Mouse (Mus musculus) stomach, embryonic 16.5 days (tissue): ENCODE measurements around the gene Mdga2. TPM values are rescaled to one million over a fixed set of nuclear protein-coding genes. Genes with fewer than 3 reads are reported as not detected.
A peak's percentile ranks its signal among the peaks of the same experiment; 100 is the strongest.

Source experiments
- ATAC-seq: fragments of 200-750 bp; cut with Nextera tagmentation; 2 replicates; pipeline ENCODE4 v1.8.0; 2017; ENCODE audit warnings: moderate number of reproducible peaks, moderate TSS enrichment; ENCODE audit not compliant: insufficient read depth, low FRiP score
- H3K27ac ChIP-seq: fragments of 300-500 bp; sonication (generic); 2 replicates; pipeline ENCODE4 v1.5.1; 2014; ENCODE audit warnings: low read length
- H3K27me3 ChIP-seq: fragments of 300-500 bp; sonication (generic); 2 replicates; pipeline ENCODE4 v1.6.1; 2014; ENCODE audit warnings: low read length, control low read depth, mixed read lengths; ENCODE audit not compliant: control insufficient read depth, insufficient read depth
- H3K36me3 ChIP-seq: fragments of 300-500 bp; sonication (generic); 2 replicates; pipeline ENCODE4 v1.6.1; 2014; ENCODE audit warnings: low read length; ENCODE audit not compliant: control insufficient read depth, insufficient read depth
- H3K4me1 ChIP-seq: fragments of 300-500 bp; sonication (generic); 2 replicates; pipeline ENCODE4 v1.6.1; 2014; ENCODE audit warnings: low read length, control low read depth, mixed read lengths; ENCODE audit not compliant: control insufficient read depth, insufficient read depth
- H3K4me2 ChIP-seq: fragments of 300-500 bp; sonication (generic); 2 replicates; pipeline ENCODE4 v1.6.1; 2014; ENCODE audit warnings: low read depth, low read length, mixed read lengths
- H3K4me3 ChIP-seq: fragments of 300-500 bp; sonication (generic); replicated peaks from 2 replicates; pipeline ENCODE4 v1.5.1; 2014; ENCODE audit warnings: mild to moderate bottlenecking, low read length
- H3K9ac ChIP-seq: fragments of 300-500 bp; sonication (generic); 2 replicates; pipeline ENCODE4 v1.6.1; 2014; ENCODE audit warnings: low read length
- H3K9me3 ChIP-seq: fragments of 300-500 bp; sonication (generic); replicated peaks from 2 replicates; pipeline ENCODE4 v1.6.1; 2016; ENCODE audit warnings: low read length, control low read depth; ENCODE audit not compliant: control insufficient read depth
- WGBS: fragments of 180-500 bp; shearing (Covaris S2); extraction: QIAGEN DNeasy Blood & Tissue Kit; methylation state at CpG from one replicate; pipeline ENCODE4 v1.1.7; 2014; 5-methylcytosine and 5-hydroxymethylcytosine counted together
- polyA plus RNA-seq: library from polyadenylated mRNA; unstranded; fragments of >200 nt; fragmentation: Nextera tagmentation; extraction: Ambion mirVana; gene quantifications from 2 replicates; pipeline ENCODE4 v1.2.1, GENCODE M21; 2015

The Mdga2 gene
- polyA plus RNA-seq: 1.2 and 1.3 TPM in 2 replicates

DNA sequence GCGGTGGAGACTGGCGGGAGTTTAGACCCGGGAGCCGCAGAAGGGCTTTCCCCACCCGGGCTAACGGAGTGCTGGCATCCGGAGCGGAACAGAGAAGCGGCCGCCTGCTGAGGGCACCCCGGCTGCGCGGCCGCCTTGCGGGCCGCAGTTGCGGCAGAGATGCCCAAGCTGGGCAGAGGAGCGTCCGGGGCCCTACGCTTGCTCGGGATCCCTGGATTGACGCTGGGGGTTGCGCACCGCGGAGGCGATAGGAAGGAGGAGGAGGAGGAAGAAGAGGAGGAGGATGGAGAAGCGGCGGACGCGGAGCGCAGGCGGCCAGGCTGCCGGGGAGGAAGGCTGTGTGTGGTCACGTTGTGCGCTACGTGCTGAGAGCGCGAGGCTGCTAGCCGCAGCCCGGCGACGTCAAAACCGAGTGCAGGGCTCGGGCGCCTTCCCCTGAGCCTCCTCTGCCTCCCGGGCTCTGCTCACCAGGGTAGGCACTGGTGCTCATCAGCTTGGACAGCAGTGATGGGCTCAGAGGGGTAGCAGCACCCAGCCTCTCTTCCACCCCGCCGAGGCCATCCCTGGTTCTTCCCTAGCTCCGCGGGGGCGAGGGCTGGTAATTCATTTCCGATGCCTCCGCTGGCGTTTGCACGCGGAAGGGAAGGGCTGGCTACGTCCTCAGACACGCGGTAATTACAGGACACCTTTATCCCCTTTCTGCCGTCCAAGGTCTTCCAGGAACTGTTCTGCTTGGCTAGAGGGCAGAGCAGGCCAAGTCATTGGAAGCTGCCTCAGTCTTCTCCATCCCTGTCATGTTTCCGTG, at the start of gene Mdga2:
Mdga2 (minus strand) TSS at position 329 of the 805 bp plus-strand sequence.
- no peaks in the 10 kb centered on the region for H3K9me3 ChIP-seq
- H3K4me3 ChIP-seq: peak within 1 kb of the TSS; percentile 61
- peaks cover 22% of the 10 kb centered on the region for H3K27me3 ChIP-seq
- peak within 1 kb of the TSS; percentile 99 for H3K4me2 ChIP-seq
- peak within 1 kb of the TSS; percentile 65 for H3K9ac ChIP-seq
- no peaks in the 10 kb centered on the region for H3K36me3 ChIP-seq
- under 1% methylated on average over 61 of the region's 61 CpGs for WGBS
- no peak within 1 kb of the TSS for H3K27ac ChIP-seq
- peak; percentile 59; the same call in 1 of the 2 replicates for ATAC-seq
- peaks cover 6% of the 10 kb centered on the region; the same call in 1 of the 2 replicates for H3K4me1 ChIP-seq

DNA sequence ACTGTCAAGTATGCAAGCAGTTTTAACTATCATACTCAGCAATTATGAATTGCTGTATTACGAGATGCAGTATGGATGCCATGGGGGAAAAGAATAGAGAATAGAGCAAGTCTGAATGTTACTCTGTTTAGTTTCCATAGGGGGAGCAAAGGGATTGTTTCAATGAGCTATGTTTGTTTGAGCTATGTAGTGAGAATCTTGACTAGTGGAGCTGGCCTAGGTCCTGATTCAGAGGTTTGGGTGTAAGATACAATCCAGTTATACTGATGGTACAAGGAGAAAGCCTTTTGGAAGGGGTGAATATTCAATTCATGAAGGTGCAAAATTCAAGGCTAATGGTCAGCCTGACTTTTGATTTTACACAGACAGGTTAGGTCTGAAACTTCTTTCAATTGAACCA, 45.1 kb upstream of the Mdga2 start:
- ATAC-seq: no peak
- WGBS: 74% methylated on average over 1 of the region's 1 CpGs
- Histone ChIP-seq H3K9me3 (no peaks in the 10 kb centered on the region), H3K27ac (no peak overlapping the region), H3K9ac (no peak overlapping the region), H3K27me3 (no peaks in the 10 kb centered on the region), H3K36me3 (no peaks in the 10 kb centered on the region), H3K4me1 (no peaks in the 10 kb centered on the region), H3K4me2 (no peak overlapping the region), H3K4me3 (no peak overlapping the region)

GRCm38 (mm10) chr12:67223530-67223929, 1.2 kb upstream of the Mdga2 start:
- Histone ChIP-seq H3K27ac (no peak overlapping the region), H3K9ac (no peak overlapping the region), H3K36me3 (no peaks in the 10 kb centered on the region), H3K4me1 (peaks cover 6% of the 10 kb centered on the region; the same call in 1 of the 2 replicates), H3K4me2 (no peak overlapping the region), H3K27me3 (peaks cover 22% of the 10 kb centered on the region), H3K4me3 (no peak overlapping the region), H3K9me3 (no peaks in the 10 kb centered on the region)
- WGBS: 53% methylated on average over 1 of the region's 1 CpGs
- ATAC-seq: no peak

DNA sequence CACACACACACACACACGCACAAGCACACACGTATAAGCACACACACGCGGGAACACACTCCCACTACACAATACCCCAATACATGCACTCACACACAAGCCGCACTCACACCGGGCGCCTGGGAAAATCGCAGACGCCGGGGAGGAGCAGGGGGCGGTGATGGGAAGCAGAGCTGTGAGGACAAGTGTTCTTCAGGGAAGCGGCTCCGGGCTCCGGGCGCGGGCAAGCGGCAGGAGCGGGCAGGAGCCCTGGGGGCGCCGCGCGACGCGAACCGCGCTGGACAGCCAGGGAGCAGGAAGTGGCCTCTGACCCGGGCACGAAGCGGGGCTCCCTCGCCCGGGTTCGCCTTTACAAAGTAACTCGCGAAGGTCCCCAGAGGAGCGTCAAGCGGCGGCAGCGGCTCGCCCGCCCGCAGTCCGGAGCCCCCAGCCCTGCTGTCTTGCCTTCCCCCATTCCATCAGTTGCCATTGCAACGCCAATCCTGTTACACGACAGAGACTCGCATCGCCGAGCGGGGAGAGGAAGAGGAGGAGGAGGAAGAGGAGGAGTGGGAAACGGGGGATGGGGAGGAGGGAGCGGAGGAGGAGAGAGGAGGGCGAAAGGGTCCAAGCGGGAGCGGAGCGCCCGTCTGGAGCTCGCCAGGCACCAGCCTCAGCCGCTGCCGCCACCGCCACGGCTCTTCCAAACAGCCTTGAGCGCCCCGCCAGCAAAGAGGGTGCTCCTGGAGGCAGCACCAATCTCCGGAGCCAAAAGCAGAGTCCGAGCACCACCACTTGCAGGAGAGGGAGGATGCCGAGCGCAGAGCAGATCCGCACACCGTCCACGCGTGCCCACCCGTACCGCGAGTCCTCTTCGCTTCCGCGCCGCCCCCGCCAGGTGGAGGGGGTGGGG, 774 bp downstream of the Mdga2 start:
- H3K4me2 ChIP-seq: peak overlapping the region; percentile 99
- no peaks in the 10 kb centered on the region for H3K36me3 ChIP-seq
- peaks cover 6% of the 10 kb centered on the region; the same call in 1 of the 2 replicates for H3K4me1 ChIP-seq
- peaks cover 22% of the 10 kb centered on the region for H3K27me3 ChIP-seq
- H3K27ac ChIP-seq: no peak overlapping the region
- under 1% methylated on average over 64 of the region's 78 CpGs for WGBS
- no peaks in the 10 kb centered on the region for H3K9me3 ChIP-seq
- H3K4me3 ChIP-seq: peak overlapping the region; percentile 61
- peak; percentile 63 for ATAC-seq
- H3K9ac ChIP-seq: peak overlapping the region; percentile 65

GRCm38 (mm10) chr12:67220641-67221231, 1.6 kb downstream of the Mdga2 start:
- Histone ChIP-seq H3K27me3 (peaks cover 22% of the 10 kb centered on the region), H3K9me3 (no peaks in the 10 kb centered on the region), H3K4me2 (peak overlapping the region; percentile 99), H3K9ac (peak overlapping the region; percentile 46), H3K4me1 (peaks cover 6% of the 10 kb centered on the region; the same call in 1 of the 2 replicates), H3K4me3 (peak overlapping the region; percentile 61), H3K36me3 (no peaks in the 10 kb centered on the region), H3K27ac (no peak overlapping the region)
- ATAC-seq: peak; percentile 26; the same call in 1 of the 2 replicates
- under 1% methylated on average over 43 of the region's 43 CpGs for whole genome bisulfite sequencing

- Histone ChIP-seq H3K4me2 (peak overlapping the region; percentile 99), H3K9me3 (no peaks in the 10 kb centered on the region), H3K27me3 (peaks cover 22% of the 10 kb centered on the region), H3K9ac (no peak overlapping the region), H3K27ac (no peak overlapping the region), H3K4me1 (peaks cover 6% of the 10 kb centered on the region; the same call in 1 of the 2 replicates), H3K36me3 (no peaks in the 10 kb centered on the region), H3K4me3 (peak overlapping the region; percentile 61)
- ATAC-seq: no peak
- 8% methylated on average over 6 of the region's 6 CpGs for WGBS
Measured at GRCm38 (mm10) chr12:67220041-67220440, 2.3 kb downstream of the Mdga2 start.

GRCm38 (mm10) chr12:67219564-67219963, 2.8 kb downstream of the Mdga2 start:
- Histone ChIP-seq H3K4me3 (no peak overlapping the region), H3K27ac (no peak overlapping the region), H3K27me3 (peaks cover 20% of the 10 kb centered on the region), H3K9me3 (no peaks in the 10 kb centered on the region), H3K4me2 (no peak overlapping the region), H3K36me3 (no peaks in the 10 kb centered on the region), H3K9ac (no peak overlapping the region), H3K4me1 (peaks cover 6% of the 10 kb centered on the region; the same call in 1 of the 2 replicates)
- WGBS: 38% methylated on average over 5 of the region's 5 CpGs
- no peak for ATAC-seq

GRCm38 (mm10) chr12:67212801-67213200, 9.5 kb downstream of the Mdga2 start:
- no peak for ATAC-seq
- H3K36me3 ChIP-seq: no peaks in the 10 kb centered on the region
- H3K9ac ChIP-seq: no peak overlapping the region
- no peak overlapping the region for H3K4me3 ChIP-seq
- 57% methylated on average over 2 of the region's 2 CpGs for WGBS
- no peak overlapping the region for H3K27ac ChIP-seq
- no peaks in the 10 kb centered on the region for H3K9me3 ChIP-seq
- H3K4me1 ChIP-seq: no peaks in the 10 kb centered on the region
- H3K4me2 ChIP-seq: no peak overlapping the region
- H3K27me3 ChIP-seq: no peaks in the 10 kb centered on the region
